Mouse (Mus musculus) heart, embryonic 12.5 days (tissue): ENCODE results near the gene Scn4a. TPM values are rescaled to one million over a fixed set of nuclear protein-coding genes. Genes with fewer than 3 reads are reported as not detected.
A peak's percentile ranks its signal among the peaks of the same experiment; 100 is the strongest.

Source experiments
- ATAC-seq: fragments of 200-750 bp; cut with Nextera tagmentation; 2 replicates; pipeline ENCODE4 v1.8.0; 2017; ENCODE audit warnings: moderate TSS enrichment, moderate library complexity; ENCODE audit not compliant: insufficient number of reproducible peaks, low FRiP score
- H3K27ac ChIP-seq: fragments of 300-500 bp; sonication (generic); 2 replicates; pipeline ENCODE4 v1.5.1; 2016; ENCODE audit warnings: mild to moderate bottlenecking, moderate library complexity; ENCODE audit not compliant: poor library complexity, severe bottlenecking
- H3K27me3 ChIP-seq: fragments of 300-500 bp; sonication (generic); replicated peaks from 2 replicates; pipeline ENCODE4 v1.6.1; 2016; ENCODE audit warnings: mild to moderate bottlenecking, moderate library complexity
- H3K36me3 ChIP-seq: fragments of 300-500 bp; sonication (generic); 2 replicates; pipeline ENCODE4 v1.6.1; 2016; ENCODE audit warnings: mild to moderate bottlenecking, moderate library complexity
- H3K4me1 ChIP-seq: fragments of 300-500 bp; sonication (generic); replicated peaks from 2 replicates; pipeline ENCODE4 v1.6.1; 2016; ENCODE audit warnings: mild to moderate bottlenecking
- H3K4me2 ChIP-seq: fragments of 300-500 bp; sonication (generic); 2 replicates; pipeline ENCODE4 v1.6.1; 2016; ENCODE audit warnings: mild to moderate bottlenecking, moderate library complexity
- H3K4me3 ChIP-seq: fragments of 300-500 bp; sonication (generic); 2 replicates; pipeline ENCODE4 v1.5.1; 2016; ENCODE audit warnings: mild to moderate bottlenecking
- H3K9ac ChIP-seq: fragments of 300-500 bp; sonication (generic); 2 replicates; pipeline ENCODE4 v1.6.1; 2016; ENCODE audit warnings: mild to moderate bottlenecking, moderate library complexity
- H3K9me3 ChIP-seq: fragments of 300-500 bp; sonication (generic); replicated peaks from 2 replicates; pipeline ENCODE4 v1.6.1; 2016; ENCODE audit warnings: mild to moderate bottlenecking, moderate library complexity
- WGBS: fragments of 180-500 bp; shearing (Covaris S2); methylation state at CpG from one replicate; pipeline ENCODE4 v1.1.7; 2016; 5-methylcytosine and 5-hydroxymethylcytosine counted together
- polyA plus RNA-seq: library from polyadenylated mRNA; unstranded; fragments of >200 nt; fragmentation: Nextera tagmentation; extraction: Ambion mirVana; gene quantifications from 2 replicates; pipeline ENCODE4 v1.2.1, GENCODE M21; 2016

The Scn4a gene
- polyA plus RNA-seq, 1 experiment from 2014 or later = 0.08 TPM

DNA sequence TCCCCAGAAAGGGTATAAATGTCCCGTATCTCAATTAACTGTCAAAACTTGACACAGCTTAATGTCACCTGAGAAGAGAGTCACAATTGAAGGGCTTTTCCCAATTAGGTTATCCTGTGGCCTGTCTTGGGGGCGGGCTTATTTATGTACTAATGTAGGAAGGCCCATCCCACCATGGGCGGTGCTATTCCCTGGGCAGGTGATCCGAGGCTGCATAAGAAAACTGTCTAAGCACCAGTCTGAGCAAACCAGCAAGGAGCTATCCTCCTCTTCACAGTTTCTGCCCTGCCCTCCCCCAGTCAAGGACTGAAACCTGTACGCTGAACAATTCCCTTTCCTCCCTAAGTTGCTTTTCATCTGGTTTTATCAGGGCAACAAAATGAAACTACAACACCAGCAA is 62.7 kb downstream of the Scn4a start:
- Histone ChIP-seq H3K27ac (no peak overlapping the region), H3K4me3 (no peak overlapping the region), H3K4me2 (no peak overlapping the region), H3K27me3 (no peaks in the 10 kb centered on the region), H3K4me1 (0 out of 2 replicates have a peak, but pooled peaks cover 4% of the 10 kb centered on the region), H3K9me3 (peaks cover 4% of the 10 kb centered on the region; the same call in 1 of the 2 replicates), H3K36me3 (no peaks in the 10 kb centered on the region), H3K9ac (no peak overlapping the region)
- ATAC-seq = no peak
- WGBS = 90% methylated on average over 5 of the region's 5 CpGs

DNA sequence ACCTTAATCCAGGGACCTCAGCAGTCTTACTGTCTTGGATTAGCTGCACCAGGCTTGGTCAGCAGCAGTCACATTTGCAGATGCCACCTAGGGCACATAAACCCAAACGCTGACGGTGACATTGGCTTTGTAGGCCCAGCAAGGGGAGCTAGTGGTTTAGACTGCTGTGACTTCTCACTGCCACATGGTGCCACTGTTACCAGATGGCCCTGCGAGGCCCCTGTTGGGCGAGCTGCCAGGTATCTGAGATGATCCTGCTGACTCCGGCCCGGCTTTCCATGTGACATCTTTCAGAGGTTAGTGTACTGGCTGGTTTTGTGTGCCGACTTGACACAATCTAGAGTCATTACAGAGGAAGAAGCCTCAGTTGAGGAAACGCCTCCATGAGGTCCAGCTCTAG is 63.7 kb downstream of the Scn4a start:
- H3K9ac ChIP-seq = no peak overlapping the region
- H3K4me2 ChIP-seq = no peak overlapping the region
- no peak overlapping the region for H3K4me3 ChIP-seq
- WGBS = 43% methylated on average over 8 of the region's 8 CpGs
- H3K27me3 ChIP-seq = no peaks in the 10 kb centered on the region
- peaks cover 4% of the 10 kb centered on the region; the same call in 1 of the 2 replicates for H3K9me3 ChIP-seq
- no peak overlapping the region for H3K27ac ChIP-seq
- H3K4me1 ChIP-seq = 0 out of 2 replicates have a peak, but pooled peaks cover 4% of the 10 kb centered on the region
- no peaks in the 10 kb centered on the region for H3K36me3 ChIP-seq
- peak; percentile 42; the same call in 1 of the 2 replicates for ATAC-seq

DNA sequence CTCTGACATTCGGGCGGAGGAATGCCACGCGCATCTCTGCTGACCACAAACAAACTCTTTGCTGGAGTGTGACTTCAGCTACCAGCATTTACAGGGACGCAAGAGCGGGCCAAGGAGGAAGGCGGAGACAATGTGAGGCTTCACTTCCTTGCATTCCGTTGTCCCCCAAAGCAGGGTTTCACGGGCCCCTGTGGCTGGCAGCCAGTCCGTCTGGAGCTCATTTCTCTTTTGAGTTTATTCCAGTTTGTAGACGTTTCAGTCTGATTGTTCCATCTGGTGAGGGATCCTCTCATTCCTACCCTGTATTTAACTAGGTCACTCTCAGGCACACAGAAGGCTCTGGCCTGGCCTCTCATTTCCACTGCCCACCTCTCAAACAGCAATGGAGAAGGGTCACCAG is 66.1 kb downstream of the Scn4a start:
- Histone ChIP-seq H3K4me1 (0 out of 2 replicates have a peak, but pooled peaks cover 4% of the 10 kb centered on the region), H3K36me3 (no peaks in the 10 kb centered on the region), H3K9me3 (no peaks in the 10 kb centered on the region), H3K4me2 (no peak overlapping the region), H3K27me3 (0 out of 2 replicates have a peak, but pooled peaks cover 6% of the 10 kb centered on the region), H3K9ac (no peak overlapping the region), H3K4me3 (no peak overlapping the region), H3K27ac (no peak overlapping the region)
- WGBS = 68% methylated on average over 11 of the region's 11 CpGs
- ATAC-seq = no peak

DNA sequence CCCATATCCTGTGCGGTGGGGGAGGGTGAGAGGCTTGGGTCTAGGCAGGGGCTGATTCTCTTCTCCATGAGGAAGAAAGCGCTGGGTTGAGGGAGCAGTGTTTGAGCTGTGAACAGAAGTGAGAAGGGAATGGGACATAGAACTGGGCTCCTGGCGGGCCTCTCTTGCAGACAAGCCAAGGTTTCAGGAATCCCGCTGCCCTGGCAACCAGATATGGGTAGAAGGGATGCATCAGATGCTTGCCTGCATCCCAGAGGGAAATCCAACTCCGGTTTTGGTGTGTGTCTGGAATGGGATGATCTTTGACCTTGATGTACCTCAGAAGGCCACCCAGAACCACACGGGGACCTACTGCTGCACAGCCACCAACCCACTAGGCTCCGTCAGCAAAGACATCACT is 66.9 kb downstream of the Scn4a start:
- Histone ChIP-seq H3K9me3 (no peaks in the 10 kb centered on the region), H3K27me3 (0 out of 2 replicates have a peak, but pooled peaks cover 6% of the 10 kb centered on the region), H3K4me3 (no peak overlapping the region), H3K4me1 (0 out of 2 replicates have a peak, but pooled peaks cover 4% of the 10 kb centered on the region), H3K4me2 (no peak overlapping the region), H3K27ac (no peak overlapping the region), H3K9ac (no peak overlapping the region), H3K36me3 (no peaks in the 10 kb centered on the region)
- ATAC-seq = no peak
- 73% methylated on average over 7 of the region's 7 CpGs for WGBS

DNA sequence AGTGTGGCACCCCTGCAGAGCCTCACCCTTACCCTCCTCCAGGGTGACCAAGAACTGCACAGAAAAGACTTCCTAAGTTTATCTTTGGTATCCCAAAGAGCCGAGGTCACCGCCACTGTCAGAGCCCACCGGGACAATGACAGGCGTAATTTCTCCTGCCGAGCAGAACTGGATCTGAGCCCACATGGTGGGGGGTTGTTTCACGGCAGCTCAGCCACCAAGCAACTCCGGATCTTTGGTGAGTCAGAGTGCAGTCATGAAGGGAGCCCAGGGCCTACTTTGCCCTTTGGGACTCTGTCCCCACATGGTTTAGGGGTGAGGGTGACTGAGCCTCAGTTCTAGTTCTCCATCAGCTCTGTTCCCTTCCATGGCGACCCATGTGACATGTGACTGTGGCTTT is 69.0 kb downstream of the Scn4a start:
- H3K36me3 ChIP-seq = no peaks in the 10 kb centered on the region
- H3K4me1 ChIP-seq = no peaks in the 10 kb centered on the region
- H3K4me2 ChIP-seq = no peak overlapping the region
- 69% methylated on average over 8 of the region's 8 CpGs for WGBS
- ATAC-seq = no peak
- 0 out of 2 replicates have a peak, but pooled peaks cover 6% of the 10 kb centered on the region for H3K27me3 ChIP-seq
- no peaks in the 10 kb centered on the region for H3K9me3 ChIP-seq
- no peak overlapping the region for H3K9ac ChIP-seq
- H3K27ac ChIP-seq = no peak overlapping the region
- no peak overlapping the region for H3K4me3 ChIP-seq

DNA sequence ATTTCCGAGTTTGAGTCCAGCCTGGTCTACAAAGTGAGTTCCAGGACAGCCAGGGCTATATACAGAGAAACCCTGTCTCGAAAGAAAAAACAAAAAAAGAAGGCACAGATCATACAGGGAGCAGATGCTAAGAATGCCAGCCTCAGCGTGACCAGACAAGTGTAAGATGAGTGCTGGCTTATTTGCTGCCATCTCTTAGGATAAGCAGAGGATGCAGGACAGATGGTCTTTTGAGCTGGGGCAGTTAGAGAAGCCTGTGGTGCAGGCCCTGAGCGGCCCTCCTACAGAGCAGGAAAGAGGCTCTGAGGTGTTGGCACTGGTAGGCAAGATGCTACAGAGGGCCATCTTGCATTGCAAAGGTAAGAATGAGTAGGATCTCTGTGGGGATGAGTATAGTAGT is 69.7 kb downstream of the Scn4a start:
- no peak overlapping the region for H3K4me3 ChIP-seq
- 0 out of 2 replicates have a peak, but pooled peaks cover 6% of the 10 kb centered on the region for H3K27me3 ChIP-seq
- no peak for ATAC-seq
- no peaks in the 10 kb centered on the region for H3K4me1 ChIP-seq
- H3K27ac ChIP-seq = no peak overlapping the region
- no peaks in the 10 kb centered on the region for H3K36me3 ChIP-seq
- WGBS = 80% methylated on average over 4 of the region's 4 CpGs
- H3K9ac ChIP-seq = no peak overlapping the region
- H3K9me3 ChIP-seq = no peaks in the 10 kb centered on the region
- H3K4me2 ChIP-seq = no peak overlapping the region

DNA sequence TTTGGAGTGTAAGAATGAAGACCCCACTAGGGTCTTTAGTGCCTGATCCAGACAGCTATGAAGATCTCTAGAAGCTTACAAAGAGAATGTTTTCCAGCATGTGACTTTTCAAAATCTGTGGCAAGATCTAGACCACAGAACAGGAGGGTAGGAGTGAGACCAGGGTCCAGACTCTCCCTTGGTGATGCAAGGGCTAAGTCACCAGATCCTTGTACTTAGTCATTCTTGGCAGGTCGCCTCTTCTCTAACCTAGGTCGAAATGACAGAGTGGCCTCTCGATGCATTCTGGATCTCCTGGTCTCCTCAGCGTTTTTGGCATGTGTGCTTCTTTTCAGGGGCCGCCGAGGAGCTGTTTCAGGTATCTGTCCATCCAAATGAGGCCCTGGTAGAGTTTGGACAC is 70.6 kb downstream of the Scn4a start:
- no peak overlapping the region for H3K9ac ChIP-seq
- H3K4me1 ChIP-seq = no peaks in the 10 kb centered on the region
- H3K4me3 ChIP-seq = no peak overlapping the region
- ATAC-seq = no peak
- H3K4me2 ChIP-seq = no peak overlapping the region
- H3K27ac ChIP-seq = no peak overlapping the region
- WGBS = 73% methylated on average over 6 of the region's 6 CpGs
- H3K27me3 ChIP-seq = 0 out of 2 replicates have a peak, but pooled peaks cover 6% of the 10 kb centered on the region
- no peaks in the 10 kb centered on the region for H3K36me3 ChIP-seq
- H3K9me3 ChIP-seq = no peaks in the 10 kb centered on the region

DNA sequence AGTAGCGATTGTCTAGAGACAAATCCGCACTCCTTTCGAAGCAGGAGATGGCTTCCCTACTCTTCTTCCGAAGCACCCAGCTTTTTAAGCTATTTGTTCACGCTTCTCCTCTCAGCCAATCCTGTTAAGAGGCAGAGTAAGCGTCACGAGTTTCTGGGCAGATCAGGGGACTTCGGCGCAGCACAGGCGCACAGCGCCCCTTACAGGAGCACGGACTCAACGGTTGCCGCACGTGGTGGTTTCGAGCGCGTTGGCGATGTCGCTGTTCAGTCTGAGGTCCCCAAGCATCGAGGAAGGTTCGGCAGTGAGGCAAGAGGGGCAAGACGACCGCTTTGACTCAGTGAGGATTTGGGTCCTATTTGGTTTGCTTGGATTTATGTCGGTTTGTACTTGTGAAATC is 76.6 kb downstream of the Scn4a start, which contains the start of gene Tcam1:
Tcam1 (plus strand) TSS at position 219 of the 400 bp plus-strand sequence.
- Histone ChIP-seq H3K27me3 (no peaks in the 10 kb centered on the region), H3K36me3 (no peaks in the 10 kb centered on the region), H3K27ac (no peak within 1 kb of the TSS), H3K4me1 (peaks cover 10% of the 10 kb centered on the region), H3K4me3 (no peak within 1 kb of the TSS; the same call in 1 of the 2 replicates), H3K9me3 (no peaks in the 10 kb centered on the region), H3K9ac (no peak within 1 kb of the TSS), H3K4me2 (peak within 1 kb of the TSS; percentile 55)
- ATAC-seq = peak; percentile 19; the same call in 1 of the 2 replicates
- WGBS = 7% methylated on average over 25 of the region's 25 CpGs

DNA sequence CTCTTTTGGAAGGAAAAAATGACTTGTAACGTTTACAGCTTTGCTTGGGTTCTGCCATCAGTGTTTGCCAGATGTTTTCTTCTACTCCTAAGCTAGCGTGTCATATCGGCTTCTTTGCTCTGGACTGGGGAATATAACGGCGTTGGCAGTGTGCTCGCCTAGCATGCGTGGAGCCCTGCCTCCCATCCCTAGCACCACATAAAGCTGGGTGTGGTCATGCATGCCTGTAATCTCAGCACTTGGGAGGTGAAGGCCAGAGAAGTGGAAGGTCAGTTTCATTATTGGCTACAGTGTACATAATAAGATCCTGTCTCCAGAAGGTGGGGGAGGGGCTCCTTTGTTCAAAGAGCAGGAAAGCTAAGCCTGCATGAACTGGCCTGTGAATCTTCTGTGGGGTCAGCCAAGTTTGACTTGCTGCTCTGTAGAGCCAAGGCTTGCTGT is 78.1 kb downstream of the Scn4a start:
- H3K27ac ChIP-seq = no peak overlapping the region
- no peaks in the 10 kb centered on the region for H3K36me3 ChIP-seq
- WGBS = 87% methylated on average over 7 of the region's 7 CpGs
- ATAC-seq = no peak
- H3K4me2 ChIP-seq = no peak overlapping the region
- peaks cover 24% of the 10 kb centered on the region for H3K4me1 ChIP-seq
- H3K27me3 ChIP-seq = no peaks in the 10 kb centered on the region
- no peaks in the 10 kb centered on the region for H3K9me3 ChIP-seq
- H3K9ac ChIP-seq = no peak overlapping the region
- H3K4me3 ChIP-seq = no peak overlapping the region

DNA sequence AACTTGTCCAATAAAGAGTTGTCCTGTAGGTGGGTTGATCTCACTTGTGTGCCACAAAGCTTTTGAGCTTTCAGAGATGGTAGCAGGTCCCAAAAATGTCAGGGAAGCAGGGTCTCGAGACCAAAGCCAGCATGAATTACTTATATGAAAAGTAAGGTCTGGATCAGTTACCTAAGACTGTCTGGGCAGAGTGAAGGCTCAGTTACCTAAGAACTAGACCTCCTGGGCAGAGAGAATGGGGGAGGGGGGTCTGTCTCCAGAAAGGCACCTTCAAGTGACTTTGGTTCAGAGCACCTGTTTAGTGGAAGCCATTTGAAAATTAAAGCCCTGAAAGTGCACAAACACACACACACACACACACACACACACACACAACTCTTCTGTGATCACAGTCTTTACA is 78.7 kb downstream of the Scn4a start:
- Histone ChIP-seq H3K9ac (no peak overlapping the region), H3K36me3 (no peaks in the 10 kb centered on the region), H3K4me1 (peaks cover 25% of the 10 kb centered on the region), H3K4me2 (no peak overlapping the region), H3K27ac (no peak overlapping the region), H3K27me3 (no peaks in the 10 kb centered on the region), H3K4me3 (no peak overlapping the region), H3K9me3 (no peaks in the 10 kb centered on the region)
- ATAC-seq = no peak
- 93% methylated on average over 1 of the region's 1 CpGs for WGBS

DNA sequence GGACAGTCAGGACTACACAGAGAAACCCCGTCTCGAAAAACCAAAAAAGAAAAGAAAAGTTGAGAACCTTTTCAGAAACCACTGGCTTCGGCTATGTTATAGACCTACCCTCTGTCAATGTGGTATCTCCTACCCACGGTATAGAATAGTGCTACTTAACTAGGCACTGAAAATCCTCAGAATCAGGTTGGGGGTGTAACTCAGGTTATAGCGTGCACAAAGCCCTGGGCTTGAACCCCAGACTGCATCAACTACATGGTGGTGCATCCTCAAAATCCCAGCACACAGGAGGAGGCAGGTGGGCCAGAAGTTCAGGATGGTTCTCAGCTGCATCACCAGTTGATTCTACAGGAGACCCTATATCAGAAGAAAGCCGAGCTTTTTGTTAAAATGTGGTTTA is 79.3 kb downstream of the Scn4a start:
- WGBS = 93% methylated on average over 6 of the region's 6 CpGs
- H3K4me1 ChIP-seq = peaks cover 30% of the 10 kb centered on the region
- H3K9me3 ChIP-seq = no peaks in the 10 kb centered on the region
- no peak overlapping the region for H3K9ac ChIP-seq
- H3K27me3 ChIP-seq = no peaks in the 10 kb centered on the region
- H3K27ac ChIP-seq = no peak overlapping the region
- peak overlapping the region; percentile 87 for H3K4me2 ChIP-seq
- no peak for ATAC-seq
- H3K4me3 ChIP-seq = peak overlapping the region; percentile 95; the same call in 1 of the 2 replicates
- H3K36me3 ChIP-seq = no peaks in the 10 kb centered on the region

DNA sequence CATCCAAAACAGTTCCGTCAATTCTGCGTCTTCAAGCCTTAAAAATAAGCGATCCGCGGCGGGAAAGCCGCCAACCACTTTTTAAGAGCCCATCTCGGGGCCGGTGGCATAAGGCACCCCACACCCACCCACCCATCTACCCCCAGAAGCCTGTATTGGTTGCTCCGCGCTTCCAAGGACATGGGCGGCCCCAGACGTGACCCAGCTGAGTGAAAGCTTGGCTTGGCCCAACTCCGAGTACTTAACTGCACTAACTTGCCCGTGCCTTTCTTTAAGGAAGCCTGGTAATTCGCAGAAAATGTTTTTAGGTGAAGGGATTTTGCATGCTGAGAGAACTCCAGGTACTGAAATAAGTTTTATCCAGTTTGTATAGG is 79.8 kb downstream of the Scn4a start:
- Histone ChIP-seq H3K9me3 (no peaks in the 10 kb centered on the region), H3K4me2 (peak overlapping the region; percentile 87), H3K4me3 (peak overlapping the region; percentile 95), H3K9ac (peak overlapping the region; percentile 77), H3K4me1 (peaks cover 35% of the 10 kb centered on the region), H3K27me3 (no peaks in the 10 kb centered on the region), H3K27ac (peak overlapping the region; percentile 80), H3K36me3 (no peaks in the 10 kb centered on the region; the same call in 1 of the 2 replicates)
- 18% methylated on average over 16 of the region's 16 CpGs for WGBS
- no peak for ATAC-seq
